Mouse (Mus musculus): ENCODE measurements around the gene Acsf2.
A peak's percentile ranks its signal among the peaks of the same experiment; 100 is the strongest.
"Not testable (repeated sequence)": the region's sequence is repeated elsewhere in the genome, so short reads cannot be mapped to it uniquely, and the experiment has no call there.

Acsf2 gene

GRCm38 (mm10) chr11:94601321-94602281 lies at the start of gene Acsf2:
Acsf2 (minus strand) TSS chr11:94601871.
- peak; percentile 50 to 51 for DNase-seq (ENCODE audit: low spot score in 2 of 2)

GRCm38 (mm10) chr11:94651241-94651640 lies 49.6 kb upstream of the Acsf2 start:
- DNase-seq (ENCODE audit: low spot score in 2 of 2): not testable (repeated sequence)

GRCm38 (mm10) chr11:94646457-94646856 lies 44.8 kb upstream of the Acsf2 start:
- DNase-seq (ENCODE audit: low spot score in 2 of 2): no peak

- DNase-seq (ENCODE audit: low spot score in 2 of 2): no peak
Observed at GRCm38 (mm10) chr11:94644461-94645219, 43.0 kb upstream of the Acsf2 start.

GRCm38 (mm10) chr11:94634431-94634830 lies 32.8 kb upstream of the Acsf2 start:
- DNase-seq (ENCODE audit: low spot score in 2 of 2): no peak

GRCm38 (mm10) chr11:94632988-94633387 lies 31.3 kb upstream of the Acsf2 start:
- DNase-seq (ENCODE audit: low spot score in 2 of 2): no peak

- no peak for DNase-seq (ENCODE audit: low spot score in 2 of 2)
Observed at GRCm38 (mm10) chr11:94631969-94632368, 30.3 kb upstream of the Acsf2 start.

GRCm38 (mm10) chr11:94630199-94631011 lies 28.7 kb upstream of the Acsf2 start:
- DNase-seq (ENCODE audit: low spot score in 2 of 2): peak in 1 of 2 experiments; percentile 16

GRCm38 (mm10) chr11:94629884-94630198 lies 28.2 kb upstream of the Acsf2 start:
- peak in 1 of 2 experiments; percentile 23 for DNase-seq (ENCODE audit: low spot score in 2 of 2)

- DNase-seq (ENCODE audit: low spot score in 2 of 2): peak; percentile 84 to 93
Observed at GRCm38 (mm10) chr11:94629199-94629883, 27.7 kb upstream of the Acsf2 start, which contains the start of gene Lrrc59. Lrrc59 (plus strand) TSS chr11:94629767.

- no peak for DNase-seq (ENCODE audit: low spot score in 2 of 2)
Observed at GRCm38 (mm10) chr11:94622162-94622561, 20.5 kb upstream of the Acsf2 start.

GRCm38 (mm10) chr11:94621458-94621852 lies 19.8 kb upstream of the Acsf2 start:
- DNase-seq (ENCODE audit: low spot score in 2 of 2): no peak

GRCm38 (mm10) chr11:94620766-94621457 lies 19.2 kb upstream of the Acsf2 start:
- DNase-seq (ENCODE audit: low spot score in 2 of 2): no peak

GRCm38 (mm10) chr11:94617646-94618045 lies 16.0 kb upstream of the Acsf2 start:
- DNase-seq (ENCODE audit: low spot score in 2 of 2): no peak

- no peak for DNase-seq (ENCODE audit: low spot score in 2 of 2)
Observed at GRCm38 (mm10) chr11:94615494-94615893, 13.8 kb upstream of the Acsf2 start.

GRCm38 (mm10) chr11:94614603-94615002 lies 12.9 kb upstream of the Acsf2 start:
- no peak for DNase-seq (ENCODE audit: low spot score in 2 of 2)

- no peak for DNase-seq (ENCODE audit: low spot score in 2 of 2)
Observed at GRCm38 (mm10) chr11:94610744-94611740, 9.4 kb upstream of the Acsf2 start.

- DNase-seq (ENCODE audit: low spot score in 2 of 2): no peak
Observed at GRCm38 (mm10) chr11:94602356-94602955, 785 bp upstream of the Acsf2 start.

- DNase-seq (ENCODE audit: low spot score in 2 of 2): no peak
Observed at GRCm38 (mm10) chr11:94600447-94600846, 1.2 kb downstream of the Acsf2 start.
